Mouse (Mus musculus) cerebral cortex, adult 2 months (tissue): Measurements from ENCODE around the gene Fbxo24.

Experiments
- WGBS: fragments of 180-500 bp; shearing (Covaris S2); methylation state at CpG from one replicate; pipeline ENCODE4 v1.1.7; 2018; 5-methylcytosine and 5-hydroxymethylcytosine counted together

Gene Fbxo24

DNA sequence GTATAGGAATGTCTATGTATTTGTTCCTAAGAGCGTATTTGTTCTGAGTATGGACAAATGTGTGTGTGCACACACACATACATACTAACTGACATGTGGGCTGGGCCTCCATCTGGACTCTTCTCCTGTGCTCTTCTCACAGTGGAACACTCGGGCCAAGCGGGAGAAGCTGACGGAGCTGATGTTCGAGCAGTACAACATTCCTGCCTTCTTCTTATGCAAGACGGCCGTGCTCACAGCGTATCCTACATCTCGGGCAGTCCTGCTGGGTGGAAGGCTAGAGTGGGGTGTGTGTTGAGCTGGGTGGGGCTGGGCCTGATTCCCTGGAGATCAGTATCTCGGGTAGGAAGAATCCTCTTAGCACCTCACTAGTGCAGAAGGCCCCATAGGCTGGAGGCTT lies 65.8 kb downstream of the Fbxo24 start:
- 48% methylated on average over 10 of the region's 10 CpGs for WGBS
